Mouse (Mus musculus): ENCODE measurements around the gene Fut8. TPM values are rescaled to one million over a fixed set of nuclear protein-coding genes. Genes with fewer than 3 reads are reported as not detected.
"Not testable (repeated sequence)": the region's sequence is repeated elsewhere in the genome, so short reads cannot be mapped to it uniquely, and the experiment has no call there.

Gene Fut8
- polyA plus RNA-seq, 1 experiment from 2014 or later: 26.2 TPM

DNA sequence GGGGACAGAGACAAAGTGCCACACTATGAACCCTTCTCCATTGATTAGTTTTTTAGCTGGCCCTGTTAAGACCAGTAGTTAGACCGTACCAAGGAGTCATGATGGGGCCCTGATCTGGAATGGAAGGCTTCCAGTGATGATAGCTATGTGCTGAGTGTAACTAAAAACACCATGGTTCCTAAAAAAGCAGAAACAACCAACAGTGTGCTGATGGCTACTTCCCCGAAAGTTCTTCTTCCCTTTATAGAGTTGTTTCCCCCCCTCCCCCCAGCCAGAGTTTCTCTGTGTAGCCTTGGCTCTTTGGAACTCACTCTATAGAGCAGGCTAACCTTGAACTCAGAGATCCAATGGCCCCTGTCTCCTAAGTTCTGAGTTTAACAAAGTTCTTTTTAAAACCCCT lies 50.6 kb downstream of the Fut8 start:
- no peaks in the 10 kb centered on the region for H3K27me3 ChIP-seq
- H3K4me1 ChIP-seq (replicated peaks): no peaks in the 10 kb centered on the region
- no peak for ATAC-seq (ENCODE audit: insufficient number of reproducible peaks, insufficient read depth, low FRiP score, low TSS enrichment, low read depth)
- H3K4me3 ChIP-seq (replicated peaks): no peak overlapping the region
- no peaks in the 10 kb centered on the region for H3K9me3 ChIP-seq
- H3K27ac ChIP-seq: no peak overlapping the region
- H3K9ac ChIP-seq (replicated peaks): no peak overlapping the region
- H3K36me3 ChIP-seq: no peaks in the 10 kb centered on the region
- no peak overlapping the region for H3K4me2 ChIP-seq
- WGBS: 93% methylated on average over 2 of the region's 2 CpGs

GRCm38 (mm10) chr12:77291017-77291416 lies 53.1 kb downstream of the Fut8 start:
- no peak overlapping the region for H3K4me2 ChIP-seq
- no peaks in the 10 kb centered on the region for H3K27me3 ChIP-seq
- no peaks in the 10 kb centered on the region for H3K36me3 ChIP-seq
- H3K9ac ChIP-seq (replicated peaks): no peak overlapping the region
- ATAC-seq (ENCODE audit: insufficient number of reproducible peaks, insufficient read depth, low FRiP score, low TSS enrichment, low read depth): no peak
- peak overlapping the region; percentile 46 for H3K27ac ChIP-seq
- WGBS: 61% methylated on average over 4 of the region's 4 CpGs
- no peaks in the 10 kb centered on the region for H3K9me3 ChIP-seq
- no peak overlapping the region for H3K4me3 ChIP-seq (replicated peaks)
- no peaks in the 10 kb centered on the region for H3K4me1 ChIP-seq (replicated peaks)

GRCm38 (mm10) chr12:77291864-77292263 lies 53.9 kb downstream of the Fut8 start:
- H3K4me3 ChIP-seq (replicated peaks); H3K4me2 ChIP-seq; H3K27ac ChIP-seq; H3K36me3 ChIP-seq; H3K9ac ChIP-seq (replicated peaks); H3K4me1 ChIP-seq (replicated peaks); H3K9me3 ChIP-seq; ATAC-seq (ENCODE audit: insufficient number of reproducible peaks, insufficient read depth, low FRiP score, low TSS enrichment, low read depth); H3K27me3 ChIP-seq: not testable (repeated sequence)
- 79% methylated on average over 2 of the region's 2 CpGs for WGBS

- Histone ChIP-seq H3K36me3 (no peaks in the 10 kb centered on the region), H3K4me3 (replicated peaks) (no peak overlapping the region), H3K27ac (no peak overlapping the region), H3K9me3 (no peaks in the 10 kb centered on the region), H3K27me3 (no peaks in the 10 kb centered on the region), H3K9ac (replicated peaks) (no peak overlapping the region), H3K4me2 (no peak overlapping the region), H3K4me1 (replicated peaks) (no peaks in the 10 kb centered on the region)
- WGBS: 64% methylated on average over 4 of the region's 4 CpGs
- ATAC-seq (ENCODE audit: insufficient number of reproducible peaks, insufficient read depth, low FRiP score, low TSS enrichment, low read depth): no peak
Observed at GRCm38 (mm10) chr12:77292375-77293258, 54.7 kb downstream of the Fut8 start.

GRCm38 (mm10) chr12:77296119-77296518 lies 58.2 kb downstream of the Fut8 start:
- no peak overlapping the region for H3K4me2 ChIP-seq
- WGBS: 80% methylated on average over 1 of the region's 1 CpGs
- no peaks in the 10 kb centered on the region for H3K9me3 ChIP-seq
- H3K27me3 ChIP-seq: no peaks in the 10 kb centered on the region
- H3K4me1 ChIP-seq (replicated peaks): no peaks in the 10 kb centered on the region
- no peak overlapping the region for H3K4me3 ChIP-seq (replicated peaks)
- H3K36me3 ChIP-seq: no peaks in the 10 kb centered on the region
- no peak overlapping the region for H3K9ac ChIP-seq (replicated peaks)
- no peak for ATAC-seq (ENCODE audit: insufficient number of reproducible peaks, insufficient read depth, low FRiP score, low TSS enrichment, low read depth)
- H3K27ac ChIP-seq: no peak overlapping the region

GRCm38 (mm10) chr12:77297114-77297513 lies 59.2 kb downstream of the Fut8 start:
- WGBS: 74% methylated on average over 4 of the region's 4 CpGs

DNA sequence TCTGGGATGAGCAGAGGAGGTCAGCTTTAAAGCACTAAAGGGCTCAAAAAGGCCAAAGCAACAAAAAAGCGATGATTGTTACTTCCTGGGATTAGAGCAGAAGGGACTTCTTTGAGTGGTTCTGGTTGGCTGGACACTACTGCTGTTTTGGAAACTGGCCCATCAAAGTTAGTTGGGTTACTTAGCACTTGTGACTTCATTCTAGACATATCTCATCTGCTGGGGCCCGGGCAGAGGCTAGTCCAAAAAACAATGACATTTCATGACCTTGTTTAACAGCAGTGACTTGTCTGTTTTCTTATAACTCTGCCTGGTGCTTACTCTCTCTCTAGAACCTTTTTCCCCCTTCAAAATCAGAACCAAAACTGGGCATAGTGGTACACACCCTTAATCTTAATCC lies 59.9 kb downstream of the Fut8 start:
- no peak for ATAC-seq (ENCODE audit: insufficient number of reproducible peaks, insufficient read depth, low FRiP score, low TSS enrichment, low read depth)
- 83% methylated on average over 2 of the region's 2 CpGs for WGBS
- H3K36me3 ChIP-seq: no peaks in the 10 kb centered on the region
- H3K27me3 ChIP-seq: no peaks in the 10 kb centered on the region
- H3K4me2 ChIP-seq: no peak overlapping the region
- no peaks in the 10 kb centered on the region for H3K9me3 ChIP-seq
- H3K4me1 ChIP-seq (replicated peaks): no peaks in the 10 kb centered on the region
- no peak overlapping the region for H3K9ac ChIP-seq (replicated peaks)
- no peak overlapping the region for H3K27ac ChIP-seq
- H3K4me3 ChIP-seq (replicated peaks): no peak overlapping the region

More at GRCm38 (mm10) chr12:77297114-77297513, 59.2 kb downstream of the Fut8 start:
- Histone ChIP-seq H3K9ac (replicated peaks) (no peak overlapping the region), H3K9me3 (no peaks in the 10 kb centered on the region), H3K4me1 (replicated peaks) (no peaks in the 10 kb centered on the region), H3K4me2 (no peak overlapping the region), H3K36me3 (no peaks in the 10 kb centered on the region), H3K27me3 (no peaks in the 10 kb centered on the region), H3K27ac (no peak overlapping the region), H3K4me3 (replicated peaks) (no peak overlapping the region)
- no peak for ATAC-seq (ENCODE audit: insufficient number of reproducible peaks, insufficient read depth, low FRiP score, low TSS enrichment, low read depth)

DNA sequence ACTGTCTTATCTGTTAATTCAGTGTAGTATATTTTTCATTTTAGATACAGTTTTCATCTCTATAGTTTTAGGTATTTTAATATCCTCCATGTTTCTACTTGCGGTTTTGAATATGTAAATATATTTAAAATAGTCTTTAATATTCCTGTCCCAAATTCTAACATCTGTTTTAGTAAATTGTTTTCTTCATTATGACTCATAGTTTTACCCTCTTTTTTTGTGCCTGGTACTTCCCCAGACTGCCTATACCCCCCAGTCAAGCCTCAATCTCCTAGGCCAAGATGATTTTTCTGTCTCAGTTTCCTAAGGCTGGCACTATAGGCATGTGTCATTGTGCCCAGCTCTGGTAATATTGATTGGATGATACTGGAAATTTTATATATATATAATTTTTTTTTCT lies 64.1 kb downstream of the Fut8 start:
- Histone ChIP-seq H3K4me1 (replicated peaks) (0 out of 2 replicates have a peak, but pooled peaks cover 3% of the 10 kb centered on the region), H3K27me3 (no peaks in the 10 kb centered on the region), H3K4me3 (replicated peaks) (no peak overlapping the region), H3K36me3 (no peaks in the 10 kb centered on the region), H3K4me2 (no peak overlapping the region), H3K9me3 (no peaks in the 10 kb centered on the region), H3K27ac (no peak overlapping the region), H3K9ac (replicated peaks) (no peak overlapping the region)
- WGBS: 92% methylated on average over 1 of the region's 1 CpGs
- ATAC-seq (ENCODE audit: insufficient number of reproducible peaks, insufficient read depth, low FRiP score, low TSS enrichment, low read depth): no peak

- Histone ChIP-seq H3K36me3 (no peaks in the 10 kb centered on the region), H3K4me1 (replicated peaks) (0 out of 2 replicates have a peak, but pooled peaks cover 6% of the 10 kb centered on the region), H3K4me2 (no peak overlapping the region), H3K27ac (no peak overlapping the region), H3K9ac (replicated peaks) (no peak overlapping the region), H3K9me3 (no peaks in the 10 kb centered on the region), H3K4me3 (replicated peaks) (no peak overlapping the region), H3K27me3 (no peaks in the 10 kb centered on the region)
- ATAC-seq (ENCODE audit: insufficient number of reproducible peaks, insufficient read depth, low FRiP score, low TSS enrichment, low read depth): no peak
Observed at GRCm38 (mm10) chr12:77303367-77303766, 65.4 kb downstream of the Fut8 start.

- no peak for ATAC-seq (ENCODE audit: insufficient number of reproducible peaks, insufficient read depth, low FRiP score, low TSS enrichment, low read depth)
- H3K27ac ChIP-seq: no peak overlapping the region
Observed at GRCm38 (mm10) chr12:77305502-77305901, 67.6 kb downstream of the Fut8 start.

DNA sequence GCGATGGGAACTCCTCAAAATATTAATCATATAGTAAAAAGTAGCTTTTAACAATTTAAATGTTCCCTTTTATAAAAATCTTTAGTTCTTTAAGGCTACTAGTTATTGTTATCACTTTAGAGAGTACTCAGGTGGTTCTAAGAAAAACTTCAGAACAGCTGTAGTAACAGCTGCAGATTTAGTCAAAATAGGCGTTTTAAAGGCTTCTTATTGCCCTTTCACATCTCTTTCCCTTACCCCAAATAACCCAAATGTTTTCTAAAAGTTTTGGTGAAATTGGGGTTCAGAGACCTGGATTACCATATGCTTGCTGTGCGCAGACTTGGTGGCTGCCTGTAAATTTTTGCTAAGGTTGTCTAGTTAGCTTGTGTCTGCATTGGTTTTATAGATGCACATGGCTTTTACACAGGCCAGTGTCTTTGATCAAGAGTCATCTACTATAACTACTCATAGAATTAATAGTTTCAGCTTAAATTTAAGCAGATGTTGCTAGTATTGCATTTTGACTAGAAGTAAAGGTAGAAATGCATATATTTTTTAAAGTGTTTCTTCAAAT lies 68.9 kb downstream of the Fut8 start:
- Histone ChIP-seq H3K36me3 (no peaks in the 10 kb centered on the region), H3K4me1 (replicated peaks) (0 out of 2 replicates have a peak, but pooled peaks cover 6% of the 10 kb centered on the region), H3K9me3 (no peaks in the 10 kb centered on the region), H3K4me2 (no peak overlapping the region), H3K27me3 (no peaks in the 10 kb centered on the region), H3K27ac (no peak overlapping the region), H3K9ac (replicated peaks) (no peak overlapping the region), H3K4me3 (replicated peaks) (no peak overlapping the region)
- 46% methylated on average over 3 of the region's 3 CpGs for WGBS
- ATAC-seq (ENCODE audit: insufficient number of reproducible peaks, insufficient read depth, low FRiP score, low TSS enrichment, low read depth): 0 out of 2 replicates have a peak, but pooled peaks have one; percentile 66

More at GRCm38 (mm10) chr12:77305502-77305901, 67.6 kb downstream of the Fut8 start:
- Histone ChIP-seq H3K36me3 (no peaks in the 10 kb centered on the region), H3K4me3 (replicated peaks) (no peak overlapping the region), H3K4me1 (replicated peaks) (0 out of 2 replicates have a peak, but pooled peaks cover 6% of the 10 kb centered on the region), H3K9ac (replicated peaks) (no peak overlapping the region), H3K9me3 (no peaks in the 10 kb centered on the region), H3K4me2 (no peak overlapping the region), H3K27me3 (no peaks in the 10 kb centered on the region)
- WGBS: 75% methylated on average over 3 of the region's 3 CpGs
